Mouse (Mus musculus): ENCODE data around the gene Proser3. TPM values are rescaled to one million over a fixed set of nuclear protein-coding genes. Genes with fewer than 3 reads are reported as not detected.

Proser3 gene
- total RNA-seq (2021): 1 to 10 TPM; 3.3 to 8.2 TPM
- long read RNA-seq, experiment 1, partial matches to known transcripts: 0 of 1 reads
- long read RNA-seq, experiment 1, other reads (novel, unspliced or antisense): 1 of 1 reads
- long read RNA-seq, experiment 2, partial matches to known transcripts: 3 of 4 reads
- long read RNA-seq, experiment 2, other reads (novel, unspliced or antisense): 1 of 4 reads

- intact Hi-C loops (cut with DNase I): no loop called here
- peak; percentile 93 to 95 for DNase-seq
Observed at GRCm38 (mm10) chr7:30552102-30553020, at the start of gene Proser3, which contains the start of gene Hspb6. Gene Proser3 (minus strand): TSS chr7:30552299. Gene Hspb6 (plus strand): TSS chr7:30552178.

- no peak for DNase-seq
- intact Hi-C loops (cut with DNase I): no loop called here
Observed at GRCm38 (mm10) chr7:30600651-30601050, 48.6 kb upstream of the Proser3 start.

- peak; percentile 61 to 64 for DNase-seq
- intact Hi-C loops (cut with DNase I): no loop called here
Observed at GRCm38 (mm10) chr7:30599933-30600353, 47.8 kb upstream of the Proser3 start.

GRCm38 (mm10) chr7:30598786-30599185 lies 46.7 kb upstream of the Proser3 start, which contains the start of gene Zbtb32:
Gene Zbtb32 (minus strand): TSS chr7:30598909.
- intact Hi-C loops (cut with DNase I): no loop called here

GRCm38 (mm10) chr7:30596811-30597210 lies 44.7 kb upstream of the Proser3 start:
- DNase-seq: no peak
- intact Hi-C loops (cut with DNase I): no loop called here

More at GRCm38 (mm10) chr7:30598786-30599185, 46.7 kb upstream of the Proser3 start, which contains the start of gene Zbtb32:
- DNase-seq: no peak

- DNase-seq: no peak
- intact Hi-C loops (cut with DNase I): no loop called here
Observed at GRCm38 (mm10) chr7:30596093-30596492, 44.0 kb upstream of the Proser3 start.

GRCm38 (mm10) chr7:30594510-30595024 lies 42.5 kb upstream of the Proser3 start:
- no peak for DNase-seq
- intact Hi-C loops (cut with DNase I): loop anchor here (5.0 kb wide), 1 partner anchor 268 kb away; the partner anchor contains the start of gene Ffar1

- intact Hi-C loops (cut with DNase I): loop anchor here (5.0 kb wide), 1 partner anchor 268 kb away; the partner anchor contains the start of gene Ffar1
- DNase-seq: no peak
Observed at GRCm38 (mm10) chr7:30593579-30594509, 41.7 kb upstream of the Proser3 start.

- intact Hi-C loops (cut with DNase I): loop anchor here (5.0 kb wide), 1 partner anchor 269 kb away; the partner anchor contains the start of gene Ffar1
- DNase-seq: no peak
Observed at GRCm38 (mm10) chr7:30592772-30593423, 40.8 kb upstream of the Proser3 start.

- no peak for DNase-seq
- intact Hi-C loops (cut with DNase I): loop anchor here (2.0 to 5.0 kb wide), 2 partner anchors 19 to 271 kb away; partner anchors contain the start of gene Ffar1
Observed at GRCm38 (mm10) chr7:30591605-30591951, 39.5 kb upstream of the Proser3 start.

- no peak for DNase-seq
- intact Hi-C loops (cut with DNase I): loop anchor here (2.0 to 5.0 kb wide), 2 partner anchors 20 to 271 kb away; partner anchors contain the start of gene Ffar1
Observed at GRCm38 (mm10) chr7:30590927-30591604, 39.0 kb upstream of the Proser3 start.

GRCm38 (mm10) chr7:30589435-30590301 lies 37.6 kb upstream of the Proser3 start:
- peak; percentile 76 to 84 for DNase-seq
- intact Hi-C loops (cut with DNase I): loop anchor here (1.0 to 5.0 kb wide), 3 partner anchors 21 to 273 kb away; partner anchors contain the start of gene Ffar1

GRCm38 (mm10) chr7:30588676-30589434 lies 36.8 kb upstream of the Proser3 start, which contains the start of gene Kmt2b:
Gene Kmt2b (minus strand): TSS chr7:30588726.
- DNase-seq: peak; percentile 92 to 94
- intact Hi-C loops (cut with DNase I): loop anchor here (1.0 kb wide), 1 partner anchor 25 kb away; no protein-coding TSS in a partner anchor

GRCm38 (mm10) chr7:30587842-30588667 lies 36.0 kb upstream of the Proser3 start:
- peak; percentile 32 to 65 for DNase-seq
- intact Hi-C loops (cut with DNase I): no loop called here

- no peak for DNase-seq
- intact Hi-C loops (cut with DNase I): no loop called here
Observed at GRCm38 (mm10) chr7:30586455-30587020, 34.4 kb upstream of the Proser3 start.
